Mouse (Mus musculus) cortical plate, adult 2 months (tissue): ENCODE measurements at regions not wholly inside any gene's neighbourhood (a gene's known extent, or its start where the extent isn't known, plus 50 kb on each side); places are given as distances from the start of the nearest gene placed in this dataset.

Experiments used
- CTCF ChIP-seq: fragments of 200-500 bp; IDR thresholded peaks from 2 replicates; pipeline ENCODE4 v1.5.1; 2011; ENCODE audit warnings: mild to moderate bottlenecking, control low read depth, low read length; ENCODE audit not compliant: insufficient read depth; ENCODE audit errors: extremely low read depth
- POLR2A ChIP-seq: fragments of 200-500 bp; IDR thresholded peaks from 2 replicates; pipeline ENCODE4 v1.6.1; 2011; ENCODE audit warnings: mild to moderate bottlenecking, low read length, control low read depth; ENCODE audit not compliant: insufficient read depth; ENCODE audit errors: extremely low read depth

DNA sequence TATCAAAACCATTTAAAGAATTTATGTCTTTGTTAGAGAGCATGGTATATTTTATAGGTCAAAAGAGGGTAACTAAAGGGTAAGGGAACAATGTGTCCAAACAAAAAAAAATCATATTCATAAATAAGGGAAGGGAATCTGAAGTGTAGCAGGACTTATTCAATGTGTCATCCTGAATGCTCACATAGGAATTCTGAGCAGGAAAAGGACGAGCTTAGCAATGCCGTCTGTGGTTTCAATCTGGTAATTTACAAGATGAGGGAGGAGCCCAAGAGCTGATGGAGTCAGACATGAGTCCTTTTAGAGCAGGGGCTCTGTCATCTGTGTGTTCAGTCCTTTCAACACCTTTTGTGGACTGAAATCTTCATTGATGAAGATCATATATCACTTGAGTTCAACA is 101.6 kb downstream of the Gm10295 start:
- TF ChIP-seq CTCF (no peak), POLR2A (no peak)
